Mouse (Mus musculus): Measurements from ENCODE around the gene Gprasp1.
A peak's percentile ranks its signal among the peaks of the same experiment; 100 is the strongest.
"Not testable (repeated sequence)": the region's sequence is repeated elsewhere in the genome, so short reads cannot be mapped to it uniquely, and the experiment has no call there.

Gprasp1 gene

GRCm38 (mm10) chrX:135742304-135743055 is at the start of gene Gprasp1, which contains the start of gene Armcx5:
Gene Gprasp1 (plus strand): TSS chrX:135742733.
Gene Armcx5 (plus strand): TSS chrX:135742733.
- DNase-seq = peak; percentile 91 to 94

DNA sequence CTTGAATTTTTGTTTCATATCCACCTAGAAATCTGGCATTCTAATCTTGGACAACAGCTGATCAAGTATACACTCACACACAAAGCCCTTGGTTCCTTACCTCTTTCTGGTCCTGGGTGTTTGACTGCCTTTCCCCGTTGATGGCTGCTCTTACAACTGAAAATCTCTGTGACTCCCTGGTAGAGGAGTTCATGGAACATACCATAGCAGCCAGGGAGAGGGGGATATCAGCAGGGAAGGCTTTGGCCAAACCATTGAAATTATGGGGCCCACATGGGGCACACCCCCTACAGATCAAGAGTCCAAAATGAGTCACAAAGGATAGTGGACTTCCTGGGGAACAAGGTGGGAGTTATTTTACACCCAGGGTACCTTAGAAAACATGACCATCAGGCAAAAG is 48.9 kb upstream of the Gprasp1 start, which contains the start of gene Tcp11x2:
TSS of gene Tcp11x2 (minus strand) at position 158 of the 400 bp plus-strand sequence.
- DNase-seq = no peak

DNA sequence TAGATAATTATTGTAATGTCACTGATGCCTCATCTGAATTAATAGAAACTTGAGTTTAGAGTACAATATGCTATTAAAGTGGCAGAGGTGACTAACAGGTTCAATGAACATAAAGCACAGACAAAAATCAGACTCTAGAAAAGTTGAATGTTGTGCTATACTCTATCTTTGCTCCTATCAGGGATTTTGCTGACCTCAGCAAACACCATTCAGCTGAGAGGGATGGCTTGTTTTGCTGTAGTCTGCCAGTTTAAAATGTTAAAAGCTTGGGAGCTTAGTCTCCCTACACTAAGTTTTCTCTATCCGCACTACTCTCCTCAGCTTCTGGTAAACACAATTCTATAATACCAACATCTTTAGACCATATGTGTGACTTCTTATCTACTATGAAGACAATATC is 39.4 kb upstream of the Gprasp1 start:
- no peak for DNase-seq

- no peak for DNase-seq
These were observed 38.2 kb upstream of the Gprasp1 start for GRCm38 (mm10) chrX:135704349-135704748.

DNA sequence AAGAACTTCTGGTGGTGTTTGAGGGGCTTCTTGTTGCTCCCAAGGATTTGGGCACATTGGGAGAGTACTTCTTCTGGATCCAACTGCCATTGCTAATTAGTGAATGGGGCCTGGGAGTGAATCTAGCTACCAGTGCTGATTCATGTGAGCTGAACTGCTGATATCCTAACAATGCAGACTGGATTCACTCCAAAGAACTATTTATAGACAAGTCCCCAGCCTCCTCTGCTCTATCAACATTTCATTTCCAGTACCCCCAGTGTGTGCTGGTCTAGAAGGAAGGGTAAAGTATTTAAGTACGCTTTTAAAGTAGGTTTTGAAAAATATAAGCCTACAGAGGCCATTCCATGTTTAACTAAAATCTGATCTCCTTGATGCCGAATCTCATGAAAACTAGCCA is 29.7 kb upstream of the Gprasp1 start:
- no peak for DNase-seq

DNA sequence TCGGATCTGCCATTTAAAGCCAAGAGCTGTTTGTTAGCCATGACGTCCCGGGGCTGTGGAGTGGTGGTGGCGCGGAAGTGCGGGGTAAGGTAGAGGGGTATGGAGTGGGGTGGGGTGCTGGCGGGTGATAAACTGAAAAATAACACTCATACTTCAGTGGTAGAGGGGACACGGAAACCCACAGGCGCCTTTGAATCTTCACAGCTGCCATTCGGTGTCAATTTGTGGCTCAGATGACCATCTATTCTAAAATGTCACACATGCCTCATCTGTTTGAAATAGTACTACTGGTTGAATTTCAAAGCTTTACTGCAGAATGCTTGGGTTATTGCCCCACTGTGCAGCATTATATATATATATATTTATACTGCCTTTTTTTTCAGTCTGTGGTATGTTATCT is 17.4 kb upstream of the Gprasp1 start, which contains the start of gene Tmsb15a:
TSS of gene Tmsb15a (minus strand) at position 101 of the 400 bp plus-strand sequence.
- no peak for DNase-seq

DNA sequence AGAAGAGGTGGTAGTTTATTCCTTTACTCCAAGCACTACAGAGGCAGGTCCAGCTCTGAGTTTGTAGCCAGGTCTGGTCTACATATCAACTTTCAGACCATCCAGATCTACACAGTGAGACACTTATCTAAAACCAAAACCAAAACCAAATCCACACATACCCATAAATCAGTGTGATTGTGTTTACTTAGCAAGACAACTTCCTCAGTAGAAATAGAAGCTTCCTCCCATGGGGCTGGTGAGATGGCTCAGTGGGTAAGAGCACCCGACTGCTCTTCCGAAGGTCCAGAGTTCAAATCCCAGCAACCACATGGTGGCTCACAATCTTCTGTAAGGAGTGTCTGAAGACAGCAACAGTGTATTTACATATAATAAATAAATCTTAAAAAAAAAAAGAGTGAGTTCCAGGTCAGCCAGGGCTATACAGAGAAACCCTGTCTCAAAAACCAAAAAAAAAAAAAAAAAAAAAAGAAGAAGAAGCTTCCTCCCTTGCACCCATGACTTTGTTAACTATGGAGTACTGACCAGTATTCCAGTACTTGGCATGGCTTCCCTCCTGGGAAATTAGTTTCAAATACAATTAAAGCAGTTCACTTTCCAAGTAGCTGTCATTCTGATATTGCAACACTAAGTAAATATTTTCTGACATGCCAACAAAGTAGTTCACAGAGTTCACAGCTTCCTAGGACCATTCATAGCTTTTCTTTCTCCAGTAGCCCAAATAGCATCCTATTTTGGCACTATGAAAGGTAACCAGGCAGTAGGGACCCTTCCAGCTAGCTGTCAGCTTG is 3.6 kb upstream of the Gprasp1 start:
- no peak for DNase-seq

GRCm38 (mm10) chrX:135743056-135743355 is 473 bp downstream of the Gprasp1 start:
- DNase-seq = no peak

DNA sequence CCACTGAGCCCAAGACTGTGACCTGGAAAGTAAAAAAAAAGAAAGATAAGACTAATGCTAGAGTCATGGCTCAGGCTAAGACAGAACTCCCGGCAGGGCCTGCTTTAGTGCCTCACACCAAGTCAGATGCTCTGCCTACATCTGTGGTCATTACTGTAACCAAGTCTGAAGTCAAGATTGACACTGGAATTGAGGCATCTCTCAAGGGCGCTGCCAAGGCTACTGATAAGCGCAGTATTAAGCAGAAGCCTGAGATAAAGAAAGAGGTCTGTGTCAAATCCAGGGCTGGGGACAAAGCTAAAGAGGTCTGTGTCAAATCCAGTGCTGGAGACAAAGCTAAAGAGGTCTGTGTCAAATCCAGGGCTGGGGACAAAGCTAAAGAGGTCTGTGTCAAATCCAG is 2.8 kb downstream of the Gprasp1 start:
- DNase-seq = not testable (repeated sequence)

DNA sequence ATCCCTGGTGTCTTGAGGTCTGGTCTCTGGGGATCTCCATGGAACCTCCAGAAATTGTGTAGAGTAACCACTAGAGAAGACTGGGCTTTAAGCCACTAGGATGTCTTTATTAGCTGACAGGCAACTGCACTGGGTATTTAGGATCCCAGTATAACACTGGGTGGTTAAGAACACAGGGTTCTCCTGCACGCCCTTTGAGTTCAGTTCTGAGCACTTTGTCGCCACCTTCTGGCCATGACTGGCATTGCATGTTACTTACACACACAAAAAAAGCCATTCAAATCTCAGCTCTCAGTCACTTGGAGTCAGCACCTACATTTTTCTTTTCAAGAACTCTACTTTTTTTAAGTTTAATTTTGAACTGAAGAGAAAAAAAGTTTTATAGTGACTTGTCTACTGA is 10.3 kb downstream of the Gprasp1 start:
- DNase-seq = peak; percentile 68 to 87

- DNase-seq = peak; percentile 37 to 48
These were observed 19.2 kb downstream of the Gprasp1 start for GRCm38 (mm10) chrX:135761707-135762106.

GRCm38 (mm10) chrX:135768043-135768548 is 25.6 kb downstream of the Gprasp1 start:
- DNase-seq = no peak

GRCm38 (mm10) chrX:135768565-135768964 is 26.0 kb downstream of the Gprasp1 start:
- DNase-seq = peak in 1 of 2 experiments; percentile 1

DNA sequence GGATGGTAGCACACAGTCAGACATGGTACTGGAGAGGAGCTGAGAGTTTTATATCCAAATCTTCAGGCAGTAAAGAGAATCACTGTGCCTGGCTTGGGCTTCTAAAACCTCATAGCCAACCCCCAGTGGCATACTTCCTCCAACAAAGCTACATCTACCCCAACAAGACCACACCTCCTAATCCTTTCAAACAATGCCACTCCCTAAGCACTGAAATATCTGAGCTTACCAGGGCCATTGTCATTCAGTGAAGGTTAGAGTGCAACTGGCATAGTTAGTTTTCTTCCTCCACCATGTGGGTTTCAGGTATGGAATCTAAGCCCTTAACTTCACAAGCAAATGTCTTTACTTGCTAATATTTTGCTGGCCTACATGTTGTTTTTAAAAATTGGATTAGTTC is 49.0 kb downstream of the Gprasp1 start:
- DNase-seq = no peak

GRCm38 (mm10) chrX:135792326-135792725 is 49.8 kb downstream of the Gprasp1 start:
- no peak for DNase-seq

- peak; percentile 14 to 62 for DNase-seq
These were observed 53.2 kb downstream of the Gprasp1 start for GRCm38 (mm10) chrX:135795591-135796304.

DNA sequence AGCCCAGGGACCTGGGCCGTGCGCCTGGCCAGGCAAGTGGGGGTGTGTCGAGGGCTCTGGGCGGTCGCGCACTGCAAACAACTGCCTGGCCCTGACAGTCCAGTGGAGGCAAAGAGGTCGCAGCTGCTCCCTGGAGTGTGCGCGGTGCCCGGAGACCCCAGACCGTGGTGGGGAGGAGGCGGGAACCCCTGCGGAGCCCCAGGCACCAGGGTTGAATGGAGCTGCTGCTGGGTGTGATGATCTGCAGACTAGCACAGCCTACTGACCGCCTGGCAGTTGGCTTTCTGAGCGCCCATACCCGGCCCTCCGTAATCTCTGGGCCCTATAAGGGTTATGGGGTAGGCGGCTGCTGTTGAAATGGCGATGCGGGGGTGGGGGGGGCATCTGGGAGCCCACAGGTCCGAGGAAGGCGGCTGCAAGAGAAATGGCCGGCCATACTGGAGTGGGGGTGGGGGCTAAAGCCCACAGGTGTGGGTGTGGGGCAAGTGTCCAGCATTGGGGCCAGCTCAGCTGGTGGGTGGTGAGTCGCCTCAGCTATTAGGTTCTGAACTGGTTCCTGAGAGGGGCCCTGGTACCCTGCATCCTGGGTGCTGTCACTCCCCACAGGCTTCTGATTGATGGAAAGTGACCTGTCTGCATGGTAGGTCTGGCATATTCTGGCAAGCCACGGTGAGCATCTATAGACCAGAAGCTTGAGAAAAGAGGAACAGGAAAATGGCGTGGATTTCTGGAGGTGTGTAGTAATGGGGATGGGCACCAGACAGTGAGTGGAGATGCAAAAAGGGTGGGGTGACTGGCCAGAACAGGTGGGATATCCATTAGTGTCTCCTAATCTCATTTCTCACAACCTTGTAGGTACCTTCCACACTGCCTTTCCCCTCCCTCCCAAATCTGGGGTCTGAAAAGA is 54.0 kb downstream of the Gprasp1 start:
- peak in 1 of 2 experiments; percentile 35 for DNase-seq

- peak; percentile 29 to 41 for DNase-seq
These were observed 54.7 kb downstream of the Gprasp1 start, which contains the start of gene Bhlhb9 for GRCm38 (mm10) chrX:135797212-135797644. Gene Bhlhb9 (plus strand): TSS chrX:135797594.

GRCm38 (mm10) chrX:135804149-135804548 is 61.6 kb downstream of the Gprasp1 start:
- DNase-seq = no peak

- peak in 1 of 2 experiments; percentile 66 for DNase-seq
These were observed 63.2 kb downstream of the Gprasp1 start for GRCm38 (mm10) chrX:135805780-135806179.

- DNase-seq = not testable (repeated sequence)
These were observed 93.4 kb downstream of the Gprasp1 start for GRCm38 (mm10) chrX:135835896-135836295.

DNA sequence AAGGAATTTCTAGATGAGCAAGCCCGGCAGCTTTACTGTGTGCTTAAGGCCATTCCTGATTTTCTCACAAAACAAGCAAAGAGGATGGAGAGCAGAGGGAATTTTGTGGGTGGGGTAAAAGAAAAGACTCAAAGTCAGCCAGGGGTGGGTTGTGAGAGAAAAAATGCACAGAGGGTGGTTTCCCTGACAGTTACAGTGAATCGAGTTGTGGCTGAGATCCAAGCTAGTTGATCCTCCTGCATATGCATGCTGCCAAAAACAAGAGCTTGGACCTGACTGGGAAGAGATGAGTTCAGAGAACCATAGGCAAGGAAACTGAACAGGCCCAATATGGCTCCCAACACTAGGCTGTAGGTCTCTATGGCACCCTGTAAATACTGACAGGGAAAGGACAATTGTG is 95.4 kb downstream of the Gprasp1 start:
- no peak for DNase-seq

Measured in kidney, postnatal 25 days (tissue).